Mouse (Mus musculus) gastrocnemius, postnatal 25 days (tissue): ENCODE results near the gene Pkn1. TPM values are rescaled to one million over a fixed set of nuclear protein-coding genes. Genes with fewer than 3 reads are reported as not detected.

Source experiments
- DNase-seq: peaks from one replicate; pipeline ENCODE4 v3.0.0; 2022
- total RNA-seq, 2 experiments: library from RNA; stranded (reverse); gene quantifications; 1 replicate in 1 of 2; 2 replicates in 1 of 2; pipeline ENCODE4 v1.2.3; 2021

Pkn1 gene
- total RNA-seq, 2 experiments from 2014 or later, result 34.4 to 47.5 TPM

GRCm38 (mm10) chr8:83653662-83654017, 45.3 kb downstream of the Pkn1 start:
- no peak for DNase-seq

GRCm38 (mm10) chr8:83652744-83653661, 46.0 kb downstream of the Pkn1 start:
- no peak for DNase-seq

- DNase-seq, result peak; percentile 97
Observed at GRCm38 (mm10) chr8:83652030-83652743, 46.8 kb downstream of the Pkn1 start, which contains the start of gene Gipc1. Gene Gipc1, plus strand, starts transcription at chr8:83652677.

- no peak for DNase-seq
Observed at GRCm38 (mm10) chr8:83649699-83650098, 49.3 kb downstream of the Pkn1 start.

GRCm38 (mm10) chr8:83648031-83648430, 50.9 kb downstream of the Pkn1 start:
- DNase-seq, result no peak

- DNase-seq, result no peak
Observed at GRCm38 (mm10) chr8:83647511-83647910, 51.5 kb downstream of the Pkn1 start.

- no peak for DNase-seq
Observed at GRCm38 (mm10) chr8:83639649-83640048, 59.3 kb downstream of the Pkn1 start.

GRCm38 (mm10) chr8:83638856-83639255, 60.1 kb downstream of the Pkn1 start:
- DNase-seq, result no peak

- no peak for DNase-seq
Observed at GRCm38 (mm10) chr8:83632083-83632707, 66.8 kb downstream of the Pkn1 start.

GRCm38 (mm10) chr8:83625676-83626299, 73.2 kb downstream of the Pkn1 start:
- DNase-seq, result no peak

- no peak for DNase-seq
Observed at GRCm38 (mm10) chr8:83624739-83625138, 74.2 kb downstream of the Pkn1 start.

- DNase-seq, result no peak
Observed at GRCm38 (mm10) chr8:83623549-83623948, 75.4 kb downstream of the Pkn1 start.

GRCm38 (mm10) chr8:83622389-83622989, 76.5 kb downstream of the Pkn1 start:
- DNase-seq, result peak; percentile 65

GRCm38 (mm10) chr8:83621691-83622388, 77.1 kb downstream of the Pkn1 start:
- DNase-seq, result no peak

GRCm38 (mm10) chr8:83619568-83620285, 79.3 kb downstream of the Pkn1 start:
- DNase-seq, result no peak

- DNase-seq, result no peak
Observed at GRCm38 (mm10) chr8:83618566-83618965, 80.4 kb downstream of the Pkn1 start.

- DNase-seq, result no peak
Observed at GRCm38 (mm10) chr8:83617111-83617510, 81.9 kb downstream of the Pkn1 start.

GRCm38 (mm10) chr8:83616625-83617024, 82.4 kb downstream of the Pkn1 start:
- no peak for DNase-seq
